Mouse (Mus musculus): ENCODE data around the gene Cass4.

Cass4 gene

DNA sequence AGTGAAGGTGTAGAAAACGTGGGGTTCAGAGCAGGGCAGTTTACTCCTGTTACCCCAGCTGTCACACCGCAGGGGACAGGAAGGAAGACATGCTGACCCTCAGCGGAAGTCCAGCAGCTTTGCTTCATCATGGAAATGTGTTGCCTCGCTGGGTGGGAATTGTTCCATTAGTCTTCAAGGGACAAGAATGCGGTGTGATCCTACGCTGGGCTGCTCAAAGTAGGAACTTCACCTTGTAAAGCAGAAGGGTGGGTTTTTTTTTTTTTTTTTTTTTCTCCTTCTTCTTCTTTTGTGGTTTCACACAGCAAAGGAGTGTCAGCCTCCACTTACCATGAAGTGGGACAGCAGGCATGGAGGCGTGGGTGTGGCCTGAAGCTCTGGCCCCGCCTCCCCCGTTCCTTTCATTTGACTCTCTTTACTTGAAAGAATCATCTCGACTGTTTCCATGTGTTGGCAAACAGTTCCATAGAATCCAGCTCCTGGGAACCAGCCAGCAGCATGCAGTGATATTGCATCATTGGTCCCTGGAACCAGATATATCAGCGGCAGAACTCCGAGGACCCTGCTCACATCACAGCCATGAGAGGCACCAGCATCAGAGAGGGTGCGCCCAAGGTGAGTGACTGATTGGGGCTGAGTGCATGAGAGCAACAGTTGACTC is at the start of gene Cass4:
Cass4 (plus strand) TSS at position 404 of the 661 bp plus-strand sequence.
- no peak for DNase-seq (ENCODE audit: low spot score in 2 of 2)

DNA sequence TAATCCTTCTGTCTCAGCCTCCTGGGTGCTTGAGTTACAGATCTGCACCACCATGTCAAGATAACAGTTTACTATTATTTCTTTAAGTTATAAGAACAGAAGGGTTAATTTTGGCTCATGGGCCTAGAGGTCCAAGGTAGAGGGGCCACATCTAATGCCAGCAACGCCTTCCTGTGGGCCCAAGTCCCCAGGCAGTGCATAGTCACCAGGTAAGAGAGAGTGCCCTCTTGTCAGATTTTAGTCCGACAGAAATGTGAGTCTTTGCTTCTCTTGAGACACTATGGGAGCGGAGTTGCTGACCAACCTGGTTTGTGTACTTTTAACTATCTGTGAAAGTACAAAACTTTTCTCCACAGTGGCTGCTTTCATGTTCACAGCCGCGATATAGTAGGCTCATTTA is 48.9 kb upstream of the Cass4 start:
- DNase-seq (ENCODE audit: low spot score in 2 of 2), result no peak

- DNase-seq (ENCODE audit: low spot score in 2 of 2), result peak; percentile 92 to 93
Measured at GRCm38 (mm10) chr2:172345258-172345738, 48.3 kb upstream of the Cass4 start, which contains the start of gene Fam210b. TSS of gene Fam210b (plus strand) at chr2:172345565.

- DNase-seq (ENCODE audit: low spot score in 2 of 2), result peak in 1 of 2 experiments; percentile 17
Measured at GRCm38 (mm10) chr2:172346034-172346929, 47.3 kb upstream of the Cass4 start.

- no peak for DNase-seq (ENCODE audit: low spot score in 2 of 2)
Measured at GRCm38 (mm10) chr2:172346933-172347611, 46.5 kb upstream of the Cass4 start.

GRCm38 (mm10) chr2:172348297-172348950 is 45.2 kb upstream of the Cass4 start:
- no peak for DNase-seq (ENCODE audit: low spot score in 2 of 2)

- DNase-seq (ENCODE audit: low spot score in 2 of 2), result no peak
Measured at GRCm38 (mm10) chr2:172349776-172350175, 43.8 kb upstream of the Cass4 start.

GRCm38 (mm10) chr2:172350773-172351172 is 42.8 kb upstream of the Cass4 start:
- DNase-seq (ENCODE audit: low spot score in 2 of 2), result no peak

DNA sequence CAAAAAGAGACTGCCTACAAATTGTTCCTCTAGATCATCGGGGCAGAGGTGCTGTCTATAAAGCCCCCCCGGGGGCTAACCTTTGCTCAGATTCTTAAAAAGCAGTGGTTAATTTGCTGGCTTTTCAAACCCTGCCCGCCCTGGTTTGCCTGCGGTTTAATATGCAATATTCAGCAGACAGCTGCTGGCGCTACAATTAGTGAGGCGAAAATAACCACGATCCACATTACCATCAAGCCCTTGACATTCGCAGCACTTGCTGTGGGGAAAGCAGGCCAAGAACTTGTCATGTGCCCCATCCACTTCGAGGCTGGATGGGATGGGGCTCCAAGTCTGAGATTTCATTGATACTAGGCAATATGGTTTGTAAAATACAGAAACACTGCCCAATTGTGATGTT is 40.4 kb upstream of the Cass4 start:
- no peak for DNase-seq (ENCODE audit: low spot score in 2 of 2)

- no peak for DNase-seq (ENCODE audit: low spot score in 2 of 2)
Measured at GRCm38 (mm10) chr2:172354761-172355160, 38.8 kb upstream of the Cass4 start.

DNA sequence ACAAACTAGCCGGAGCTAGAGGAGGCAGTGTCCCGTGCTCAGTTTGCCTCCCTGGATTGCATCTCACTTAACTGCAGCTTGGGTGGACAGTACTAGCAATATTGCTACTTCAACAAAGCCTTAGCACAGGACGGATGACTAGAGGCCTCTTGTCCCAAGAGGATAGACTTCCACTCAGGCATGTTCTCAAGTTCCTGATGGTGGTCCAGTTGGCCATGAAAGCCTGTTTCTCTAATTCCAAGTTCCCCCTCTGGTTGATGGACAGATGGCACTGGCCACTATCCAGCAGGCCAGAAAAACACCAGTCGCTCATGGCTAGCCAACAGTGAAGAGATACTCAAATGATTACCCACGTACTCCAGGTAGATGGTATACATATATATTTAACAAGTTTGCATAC is 37.8 kb upstream of the Cass4 start:
- no peak for DNase-seq (ENCODE audit: low spot score in 2 of 2)

GRCm38 (mm10) chr2:172363176-172363575 is 30.4 kb upstream of the Cass4 start:
- DNase-seq (ENCODE audit: low spot score in 2 of 2), result no peak

DNA sequence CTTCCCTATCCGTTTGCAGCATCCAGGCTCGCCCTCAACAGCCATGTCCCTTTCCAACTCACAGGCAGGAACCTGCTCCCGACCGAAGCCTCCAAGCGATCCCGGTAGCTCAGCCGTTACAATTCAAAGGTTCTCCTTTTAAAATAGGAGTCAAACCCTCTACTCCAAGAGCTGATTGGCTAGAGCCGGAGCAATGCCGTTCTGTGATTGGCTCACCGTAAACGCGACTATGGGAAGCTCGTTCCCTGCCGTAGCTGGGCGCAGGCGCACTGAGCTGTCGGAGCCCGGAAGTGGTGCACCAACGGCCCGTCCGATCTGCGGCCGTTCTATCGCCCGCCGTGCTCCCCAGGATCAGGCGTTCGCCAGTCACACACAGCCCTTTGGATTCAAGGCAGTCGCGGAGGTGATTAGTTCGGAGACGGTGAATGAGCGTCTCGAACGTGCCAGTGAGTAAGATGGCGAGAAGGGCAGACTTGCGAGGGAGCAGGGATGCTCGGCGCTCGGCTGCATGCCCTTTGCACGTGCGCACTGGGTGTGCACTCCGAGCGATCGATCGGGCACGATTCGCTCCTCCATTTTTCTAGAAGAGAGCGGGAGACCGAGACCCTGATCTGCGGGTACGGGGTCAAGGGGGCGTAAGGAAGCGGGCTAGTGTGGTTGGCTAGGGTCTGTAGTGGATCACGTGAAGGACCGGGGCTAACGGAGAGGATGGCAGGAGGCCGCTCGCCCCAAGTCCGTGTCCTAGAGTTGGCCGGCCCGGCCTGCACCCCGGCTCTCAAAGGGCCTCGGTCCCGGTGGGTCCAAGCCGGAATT is 23.0 kb upstream of the Cass4 start, which contains the start of the genes Aurka and Cstf1:
Aurka (minus strand) TSS at position 125 of the 813 bp plus-strand sequence.
Cstf1 (plus strand) TSS at position 271 of the 813 bp plus-strand sequence.
- DNase-seq (ENCODE audit: low spot score in 2 of 2), result peak; percentile 93 to 94

GRCm38 (mm10) chr2:172371258-172371657 is 22.3 kb upstream of the Cass4 start:
- no peak for DNase-seq (ENCODE audit: low spot score in 2 of 2)

DNA sequence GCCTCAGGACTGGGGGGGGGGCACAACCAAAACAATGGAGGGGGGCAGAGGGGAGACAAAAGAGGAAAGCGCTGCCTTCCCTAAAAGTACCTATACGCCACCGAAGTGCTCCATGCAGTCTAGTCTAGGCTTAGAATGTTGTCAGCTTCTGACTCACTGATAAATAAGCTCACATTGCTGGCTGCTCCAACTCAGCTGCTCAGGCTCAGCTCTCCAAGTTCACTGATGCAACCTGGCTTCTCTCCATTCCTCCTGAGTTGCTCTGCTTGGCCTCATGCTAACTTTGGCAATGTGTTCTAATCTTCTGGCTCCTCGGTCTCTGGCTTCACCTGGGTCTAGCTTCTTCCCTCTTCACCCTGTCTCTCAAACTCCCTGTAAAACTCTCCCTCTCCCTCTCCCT is 17.0 kb upstream of the Cass4 start:
- no peak for DNase-seq (ENCODE audit: low spot score in 2 of 2)

DNA sequence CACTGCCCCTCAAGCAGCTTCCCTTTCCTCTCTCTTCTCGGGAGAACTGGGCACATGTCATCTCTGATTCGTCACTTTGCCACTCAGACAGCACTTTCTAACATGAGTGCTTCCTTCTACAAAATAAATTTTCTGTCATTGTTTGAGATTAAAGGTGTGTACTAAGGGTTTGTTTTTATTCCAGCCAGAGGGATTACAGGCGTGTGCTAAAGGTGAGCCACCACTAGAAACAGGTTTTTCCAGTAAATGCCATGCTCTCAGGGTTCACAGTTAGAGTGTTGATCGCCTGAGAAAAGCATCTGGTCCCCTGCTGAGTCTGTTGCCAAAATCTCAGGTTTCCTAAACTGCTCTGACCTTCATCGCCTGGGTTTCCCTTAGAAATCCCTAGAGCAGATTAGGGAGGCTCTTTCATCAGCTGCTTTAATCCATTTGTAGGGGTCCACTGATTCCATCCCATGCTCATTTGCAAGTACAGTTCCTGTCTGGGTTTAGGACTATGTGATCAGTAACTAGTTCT is 16.5 kb upstream of the Cass4 start:
- DNase-seq (ENCODE audit: low spot score in 2 of 2), result no peak

DNA sequence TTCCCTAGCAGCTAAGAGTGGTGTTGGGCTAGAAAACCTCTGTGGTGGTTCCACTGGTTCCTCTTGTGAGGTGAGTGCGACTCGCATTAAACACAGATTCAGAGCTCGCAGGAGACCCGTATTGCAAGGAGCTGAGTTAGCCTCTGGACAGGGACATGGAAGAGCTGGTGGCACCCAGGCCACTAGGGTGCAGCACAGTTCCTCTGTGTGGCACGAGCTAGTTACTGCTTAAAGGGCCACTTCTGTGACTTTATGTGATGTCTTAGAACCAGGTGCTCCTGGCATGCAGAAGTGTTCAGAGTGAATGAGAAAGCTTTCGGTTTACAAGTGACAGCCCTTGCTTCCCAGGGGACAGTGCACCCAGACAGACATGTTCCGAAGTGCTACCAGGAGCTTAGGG is 15.3 kb upstream of the Cass4 start:
- DNase-seq (ENCODE audit: low spot score in 2 of 2), result peak in 1 of 2 experiments; percentile 33

DNA sequence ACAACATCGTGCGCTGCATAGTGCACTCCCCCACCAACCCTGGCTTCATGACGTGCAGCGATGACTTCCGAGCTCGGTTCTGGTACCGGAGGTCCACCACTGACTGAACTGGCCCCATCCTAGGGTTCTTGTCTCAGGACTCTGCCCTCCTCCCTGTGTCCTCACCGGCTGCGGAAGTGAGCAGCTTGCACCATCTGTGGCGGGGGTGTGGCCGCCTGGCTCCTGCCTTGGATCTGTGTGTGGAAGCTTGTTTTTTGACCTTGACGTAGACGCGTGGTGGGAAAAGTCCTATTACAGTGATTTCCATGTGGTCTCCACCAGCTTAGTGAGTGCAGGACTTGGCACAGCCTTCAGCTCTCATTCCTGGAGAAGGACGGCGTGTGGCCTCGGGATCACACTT is 13.1 kb upstream of the Cass4 start:
- DNase-seq (ENCODE audit: low spot score in 2 of 2), result no peak

GRCm38 (mm10) chr2:172381341-172381740 is 12.3 kb upstream of the Cass4 start:
- no peak for DNase-seq (ENCODE audit: low spot score in 2 of 2)

GRCm38 (mm10) chr2:172381898-172382297 is 11.7 kb upstream of the Cass4 start:
- no peak for DNase-seq (ENCODE audit: low spot score in 2 of 2)

Data from frontal cortex, postnatal 14 days (tissue).